Mouse (Mus musculus) urinary bladder, adult 18-20 months (tissue): ENCODE measurements around the gene Ggt1.
A peak's percentile ranks its signal among the peaks of the same experiment; 100 is the strongest.

Experiments used
- DNase-seq, 2 experiments: peaks; one replicate each; pipeline ENCODE4 v3.0.0; 2022; ENCODE audit warnings: low spot score in 2 of 2, mixed read lengths in 2 of 2

Gene Ggt1

DNA sequence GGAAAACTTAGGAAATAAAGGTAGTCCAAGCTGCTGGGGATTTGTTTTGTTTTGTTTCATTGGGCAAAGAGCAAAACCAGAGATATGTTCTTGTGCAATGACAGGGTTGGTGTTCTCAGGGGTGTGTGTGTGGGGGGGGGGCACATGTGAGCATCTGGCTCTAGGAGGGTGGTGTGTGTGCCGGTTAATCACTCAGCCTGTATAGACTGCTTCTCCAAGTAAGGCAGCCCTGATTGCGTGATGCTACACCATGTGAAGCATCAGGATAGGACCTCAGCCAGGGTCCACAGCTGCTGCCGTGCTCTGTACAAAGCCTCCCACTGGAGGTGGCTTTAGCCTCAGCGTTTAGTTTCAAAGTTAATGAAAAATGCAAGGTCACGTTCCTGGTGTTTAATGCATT lies 71.6 kb downstream of the Ggt1 start:
- no peak for DNase-seq

DNA sequence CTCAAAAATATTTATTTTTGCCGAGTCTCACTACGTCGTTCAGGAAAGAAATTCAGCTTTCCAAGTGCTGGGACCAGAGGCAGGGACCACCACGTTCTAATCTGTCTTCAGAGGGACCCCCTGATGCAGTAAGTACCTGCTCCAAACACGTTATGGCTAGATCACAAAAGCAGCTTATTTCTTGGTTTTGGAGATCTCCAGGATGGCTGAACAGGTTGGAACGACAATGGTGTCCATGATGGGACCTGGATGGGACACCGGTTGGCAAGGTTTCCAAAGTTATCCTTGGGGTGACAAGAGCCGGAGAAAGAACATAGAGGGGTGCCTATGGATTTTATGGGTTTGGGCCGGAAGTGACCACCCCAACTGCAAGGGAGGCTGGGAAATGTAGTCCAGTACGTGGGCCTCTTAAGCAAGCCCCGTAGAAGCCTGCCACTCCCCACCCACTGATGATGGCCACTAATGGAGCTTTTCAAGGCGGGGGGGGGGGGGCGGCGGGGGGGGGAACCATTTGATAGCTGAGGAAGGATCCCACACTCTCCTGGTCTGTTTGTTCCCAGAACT lies 72.3 kb downstream of the Ggt1 start:
- no peak for DNase-seq

DNA sequence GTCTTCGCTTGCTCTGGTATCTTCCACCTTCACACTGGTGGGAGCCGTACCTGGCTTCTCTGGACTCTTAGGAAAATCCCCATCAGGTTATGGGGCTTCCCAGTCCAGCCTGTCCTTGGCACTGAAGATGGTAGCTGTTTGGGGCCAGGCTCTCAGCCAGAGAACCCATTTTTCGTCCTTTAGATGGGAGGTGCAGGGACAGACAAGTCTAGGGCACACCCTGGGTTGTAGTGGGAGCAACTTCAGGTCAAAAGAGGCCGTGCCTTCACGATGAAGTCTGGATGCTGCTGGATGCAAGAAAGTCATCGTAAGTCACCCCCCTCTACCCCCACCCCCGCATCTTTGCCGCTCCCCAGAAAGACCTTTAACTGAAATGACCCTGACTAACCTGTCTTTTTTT lies 73.2 kb downstream of the Ggt1 start:
- no peak for DNase-seq

DNA sequence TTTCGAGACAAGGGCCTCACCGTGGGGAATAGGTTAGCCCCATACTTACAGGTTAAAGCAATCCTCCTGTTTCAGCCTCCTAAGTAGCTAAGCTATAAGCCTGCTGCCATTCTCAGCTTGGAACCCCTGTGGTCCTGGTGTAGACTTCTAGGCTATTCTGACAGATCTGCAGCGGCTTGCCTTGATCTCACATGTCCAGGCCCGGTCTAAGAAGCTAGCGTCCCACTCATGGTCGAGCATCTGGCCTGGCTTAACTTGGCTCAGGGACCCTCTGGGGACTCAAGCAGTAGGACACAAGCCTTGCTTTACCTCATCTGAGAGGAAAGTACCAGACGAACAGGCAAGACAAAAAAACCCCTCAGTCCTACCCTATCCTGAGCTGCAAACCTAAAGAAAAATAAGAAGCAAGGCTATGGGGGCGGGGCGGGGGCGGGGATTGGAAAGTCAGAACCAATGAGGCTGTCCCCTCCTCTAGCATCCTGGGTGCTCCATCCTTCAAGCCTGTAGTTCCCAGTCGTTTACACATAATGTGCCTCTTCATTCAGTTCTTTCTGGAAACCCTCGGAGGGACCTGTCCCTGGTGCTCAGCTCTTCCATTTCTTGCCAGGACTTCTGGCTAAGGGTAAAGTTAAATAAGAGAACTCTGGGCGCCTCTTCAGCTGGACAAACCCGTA lies 73.8 kb downstream of the Ggt1 start:
- DNase-seq: no peak

DNA sequence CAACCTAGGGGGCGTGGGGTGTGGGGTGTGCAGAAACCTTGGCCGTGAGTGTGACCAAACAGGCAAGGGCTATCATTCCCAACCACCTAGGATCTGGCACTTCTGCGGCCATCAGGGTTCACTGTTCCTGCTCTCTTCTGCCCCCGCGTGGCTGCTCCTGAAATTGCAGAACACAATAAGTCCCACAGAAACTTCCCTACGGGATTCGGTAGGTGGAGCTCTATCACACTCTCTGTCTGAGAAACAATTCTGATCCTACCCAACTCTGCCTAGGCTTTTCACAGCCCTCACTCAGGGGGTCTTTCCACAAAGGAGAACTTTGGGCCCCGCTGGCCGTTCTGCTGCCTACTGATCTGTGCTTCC lies 74.3 kb downstream of the Ggt1 start:
- DNase-seq: peak; percentile 76 to 86
